Mouse (Mus musculus) embryonic facial prominence, embryonic 10.5 days (tissue): ENCODE results near the gene Prr12. TPM values are rescaled to one million over a fixed set of nuclear protein-coding genes. Genes with fewer than 3 reads are reported as not detected.

Experiments used
- DNase-seq: peaks from one replicate; pipeline ENCODE4 v3.0.0-alpha.2; 2017; ENCODE audit warnings: low spot score
- H3K27ac ChIP-seq: fragments of 300-500 bp; sonication (generic); replicated peaks from 2 replicates; pipeline ENCODE4 v1.5.1; 2016; ENCODE audit warnings: mild to moderate bottlenecking
- H3K27me3 ChIP-seq: fragments of 300-500 bp; sonication (generic); replicated peaks from 2 replicates; pipeline ENCODE4 v1.6.1; 2016; ENCODE audit warnings: low read depth, mild to moderate bottlenecking; ENCODE audit not compliant: poor library complexity, severe bottlenecking
- H3K36me3 ChIP-seq: fragments of 300-500 bp; sonication (generic); replicated peaks from 2 replicates; pipeline ENCODE4 v1.6.1; 2016; ENCODE audit warnings: mild to moderate bottlenecking, moderate library complexity
- H3K4me1 ChIP-seq: fragments of 300-500 bp; sonication (generic); 2 replicates; pipeline ENCODE4 v1.6.1; 2016
- H3K4me3 ChIP-seq: fragments of 300-500 bp; sonication (generic); 2 replicates; pipeline ENCODE4 v1.5.1; 2016; ENCODE audit warnings: mild to moderate bottlenecking, moderate library complexity
- H3K9me3 ChIP-seq: fragments of 300-500 bp; sonication (generic); 2 replicates; pipeline ENCODE4 v1.6.1; 2016; ENCODE audit warnings: mild to moderate bottlenecking
- WGBS: fragments of 180-500 bp; shearing (Covaris S2); methylation state at CpG from one replicate; pipeline ENCODE4 v1.1.7; 2016; 5-methylcytosine and 5-hydroxymethylcytosine counted together
- polyA plus RNA-seq: library from polyadenylated mRNA; unstranded; fragments of >200 nt; fragmentation: Nextera tagmentation; extraction: Ambion mirVana; gene quantifications from 2 replicates; pipeline ENCODE4 v1.2.1, GENCODE M21; 2016

Prr12 gene
- polyA plus RNA-seq, 1 experiment from 2014 or later = 14.9 TPM

- 95% methylated on average over 16 of the region's 16 CpGs for WGBS
Measured at GRCm38 (mm10) chr7:45013366-45014095, 39.1 kb downstream of the Prr12 start.

GRCm38 (mm10) chr7:45012824-45013223 lies 39.9 kb downstream of the Prr12 start:
- Histone ChIP-seq H3K27me3 (no peaks in the 10 kb centered on the region), H3K4me3 (no peak overlapping the region; the same call in 1 of the 2 replicates), H3K27ac (no peak overlapping the region), H3K36me3 (peaks cover 66% of the 10 kb centered on the region), H3K4me1 (peaks cover 23% of the 10 kb centered on the region), H3K9me3 (no peaks in the 10 kb centered on the region)
- 89% methylated on average over 4 of the region's 4 CpGs for WGBS
- no peak for DNase-seq

More at GRCm38 (mm10) chr7:45013366-45014095, 39.1 kb downstream of the Prr12 start:
- Histone ChIP-seq H3K4me1 (peaks cover 30% of the 10 kb centered on the region), H3K27ac (no peak overlapping the region), H3K27me3 (peaks cover 2% of the 10 kb centered on the region; the same call in 1 of the 2 replicates), H3K9me3 (no peaks in the 10 kb centered on the region), H3K36me3 (peaks cover 59% of the 10 kb centered on the region), H3K4me3 (0 out of 2 replicates have a peak overlapping the region, but pooled peaks have one; percentile 98)
- DNase-seq = no peak

GRCm38 (mm10) chr7:45012011-45012410 lies 40.7 kb downstream of the Prr12 start:
- Histone ChIP-seq H3K9me3 (no peaks in the 10 kb centered on the region), H3K27ac (no peak overlapping the region), H3K27me3 (no peaks in the 10 kb centered on the region), H3K4me3 (peak overlapping the region; percentile 16; the same call in 1 of the 2 replicates), H3K36me3 (peaks cover 74% of the 10 kb centered on the region), H3K4me1 (peaks cover 19% of the 10 kb centered on the region)
- WGBS = 97% methylated on average over 6 of the region's 6 CpGs
- DNase-seq = no peak

- Histone ChIP-seq H3K27me3 (no peaks in the 10 kb centered on the region), H3K36me3 (peaks cover 100% of the 10 kb centered on the region), H3K4me1 (0 out of 2 replicates have a peak, but pooled peaks cover 3% of the 10 kb centered on the region), H3K9me3 (no peaks in the 10 kb centered on the region), H3K27ac (no peak overlapping the region), H3K4me3 (no peak overlapping the region; the same call in 1 of the 2 replicates)
- WGBS = 95% methylated on average over 19 of the region's 19 CpGs
- DNase-seq = no peak
Measured at GRCm38 (mm10) chr7:45008411-45008810, 44.3 kb downstream of the Prr12 start.

- WGBS = 95% methylated on average over 30 of the region's 30 CpGs
- Histone ChIP-seq H3K27me3 (no peaks in the 10 kb centered on the region), H3K4me1 (0 out of 2 replicates have a peak, but pooled peaks cover 3% of the 10 kb centered on the region), H3K27ac (no peak overlapping the region), H3K9me3 (no peaks in the 10 kb centered on the region), H3K4me3 (peak overlapping the region; percentile 29), H3K36me3 (peaks cover 100% of the 10 kb centered on the region)
- no peak for DNase-seq
Measured at GRCm38 (mm10) chr7:45007846-45008245, 44.8 kb downstream of the Prr12 start.

- Histone ChIP-seq H3K36me3 (peaks cover 100% of the 10 kb centered on the region), H3K4me3 (peak overlapping the region; percentile 23; the same call in 1 of the 2 replicates), H3K4me1 (0 out of 2 replicates have a peak, but pooled peaks cover 3% of the 10 kb centered on the region), H3K27me3 (no peaks in the 10 kb centered on the region), H3K9me3 (no peaks in the 10 kb centered on the region), H3K27ac (no peak overlapping the region)
- no peak for DNase-seq
- 96% methylated on average over 29 of the region's 29 CpGs for WGBS
Measured at GRCm38 (mm10) chr7:45007141-45007540, 45.5 kb downstream of the Prr12 start.

GRCm38 (mm10) chr7:45006503-45006902 lies 46.2 kb downstream of the Prr12 start:
- 96% methylated on average over 12 of the region's 12 CpGs for WGBS
- Histone ChIP-seq H3K36me3 (peaks cover 100% of the 10 kb centered on the region), H3K9me3 (no peaks in the 10 kb centered on the region), H3K27ac (no peak overlapping the region), H3K4me3 (peak overlapping the region; percentile 23; the same call in 1 of the 2 replicates), H3K4me1 (0 out of 2 replicates have a peak, but pooled peaks cover 3% of the 10 kb centered on the region), H3K27me3 (no peaks in the 10 kb centered on the region)
- no peak for DNase-seq

- peaks cover 100% of the 10 kb centered on the region for H3K36me3 ChIP-seq
- peaks cover 4% of the 10 kb centered on the region; the same call in 1 of the 2 replicates for H3K4me1 ChIP-seq
- no peak for DNase-seq
- H3K9me3 ChIP-seq = no peaks in the 10 kb centered on the region
- H3K27ac ChIP-seq = no peak overlapping the region
- 89% methylated on average over 6 of the region's 6 CpGs for WGBS
- 0 out of 2 replicates have a peak overlapping the region, but pooled peaks have one; percentile 4 for H3K4me3 ChIP-seq
- no peaks in the 10 kb centered on the region for H3K27me3 ChIP-seq
Measured at GRCm38 (mm10) chr7:45005321-45005992, 47.2 kb downstream of the Prr12 start.

- Histone ChIP-seq H3K27me3 (no peaks in the 10 kb centered on the region), H3K4me1 (peaks cover 9% of the 10 kb centered on the region), H3K4me3 (no peak overlapping the region), H3K9me3 (no peaks in the 10 kb centered on the region), H3K36me3 (peaks cover 100% of the 10 kb centered on the region), H3K27ac (no peak overlapping the region)
- 78% methylated on average over 3 of the region's 3 CpGs for WGBS
- no peak for DNase-seq
Measured at GRCm38 (mm10) chr7:45004546-45004945, 48.1 kb downstream of the Prr12 start.

- Histone ChIP-seq H3K4me3 (no peak overlapping the region), H3K4me1 (peaks cover 26% of the 10 kb centered on the region), H3K27me3 (no peaks in the 10 kb centered on the region), H3K36me3 (peaks cover 83% of the 10 kb centered on the region), H3K9me3 (no peaks in the 10 kb centered on the region), H3K27ac (no peak overlapping the region)
- DNase-seq = no peak
- 92% methylated on average over 7 of the region's 7 CpGs for WGBS
Measured at GRCm38 (mm10) chr7:45002440-45002839, 50.2 kb downstream of the Prr12 start.

GRCm38 (mm10) chr7:45000539-45001114 lies 52.1 kb downstream of the Prr12 start:
- 89% methylated on average over 21 of the region's 21 CpGs for WGBS
- Histone ChIP-seq H3K36me3 (peaks cover 73% of the 10 kb centered on the region), H3K4me3 (peak overlapping the region; percentile 20; the same call in 1 of the 2 replicates), H3K9me3 (no peaks in the 10 kb centered on the region), H3K27ac (no peak overlapping the region), H3K4me1 (peaks cover 38% of the 10 kb centered on the region), H3K27me3 (no peaks in the 10 kb centered on the region)
- DNase-seq = no peak

GRCm38 (mm10) chr7:44999753-45000152 lies 52.9 kb downstream of the Prr12 start:
- Histone ChIP-seq H3K9me3 (no peaks in the 10 kb centered on the region), H3K4me1 (peaks cover 36% of the 10 kb centered on the region), H3K36me3 (peaks cover 73% of the 10 kb centered on the region), H3K27me3 (no peaks in the 10 kb centered on the region), H3K27ac (no peak overlapping the region), H3K4me3 (peak overlapping the region; percentile 23; the same call in 1 of the 2 replicates)
- 82% methylated on average over 11 of the region's 11 CpGs for WGBS
- DNase-seq = no peak
